Mouse (Mus musculus): ENCODE data around the gene Slc2a10.

GRCm38 (mm10) chr2:165471943-165472342, 31.6 kb upstream of the Slc2a10 start:
- TF ChIP-seq GATA1 (IDR thresholded peaks at IDR 0.05; ENCODE audit: borderline replicate concordance, low read length): no peak
- no peak for TF ChIP-seq FLI1 (IDR thresholded peaks at IDR 0.05; ENCODE audit: low read length)

All from megakaryocyte, embryonic 14.5 days (primary cell).